Mouse (Mus musculus) kidney, adult 2 months (tissue): ENCODE measurements at regions not wholly inside any gene's neighbourhood (a gene's known extent, or its start where the extent isn't known, plus 50 kb on each side); places are given as distances from the start of the nearest gene placed in this dataset.

Experiments
- CTCF ChIP-seq: fragments of 200-500 bp; conservative IDR thresholded peaks from 2 replicates; pipeline ENCODE4 v1.5.1; 2011; ENCODE audit warnings: low read depth, mild to moderate bottlenecking, control low read depth, low read length, moderate library complexity, mixed read lengths; ENCODE audit not compliant: insufficient read depth, insufficient read length
- POLR2A ChIP-seq: fragments of 200-500 bp; IDR thresholded peaks from one replicate; pipeline ENCODE4 v1.6.1; 2011; ENCODE audit warnings: low read depth, low read length, control low read depth

GRCm38 (mm10) chrX:139419867-139420266, 60.3 kb upstream of the D330045A20Rik start:
- TF ChIP-seq CTCF (no peak), POLR2A (no peak)
